Mouse (Mus musculus) hindbrain, embryonic 11.5 days (tissue): Measurements from ENCODE around the gene Nbea. TPM values are rescaled to one million over a fixed set of nuclear protein-coding genes. Genes with fewer than 3 reads are reported as not detected.

ENCODE experiments used
- ATAC-seq: fragments of 200-750 bp; cut with Nextera tagmentation; 2 replicates; pipeline ENCODE4 v1.8.0; 2017; ENCODE audit warnings: mild to moderate bottlenecking, moderate TSS enrichment, moderate library complexity; ENCODE audit not compliant: low FRiP score
- DNase-seq: peaks from one replicate; pipeline ENCODE4 v3.0.0-alpha.2; 2015; ENCODE audit warnings: low spot score
- H3K27ac ChIP-seq: fragments of 300-500 bp; sonication (generic); 2 replicates; pipeline ENCODE4 v1.5.1; 2014; ENCODE audit warnings: mild to moderate bottlenecking, low read depth, low read length
- H3K27me3 ChIP-seq: fragments of 300-500 bp; sonication (generic); 2 replicates; pipeline ENCODE4 v1.6.1; 2014; ENCODE audit warnings: mild to moderate bottlenecking, low read length, moderate library complexity, mixed read lengths; ENCODE audit not compliant: control insufficient read depth, insufficient read depth
- H3K36me3 ChIP-seq: fragments of 300-500 bp; sonication (generic); 2 replicates; pipeline ENCODE4 v1.6.1; 2014; ENCODE audit warnings: mild to moderate bottlenecking, low read length, moderate library complexity, mixed read lengths; ENCODE audit not compliant: control insufficient read depth, insufficient read depth
- H3K4me1 ChIP-seq: fragments of 300-500 bp; sonication (generic); replicated peaks from 2 replicates; pipeline ENCODE4 v1.6.1; 2014; ENCODE audit warnings: low read length, mixed read lengths; ENCODE audit not compliant: control insufficient read depth, insufficient read depth
- H3K4me2 ChIP-seq: fragments of 300-500 bp; sonication (generic); replicated peaks from 2 replicates; pipeline ENCODE4 v1.6.1; 2014; ENCODE audit warnings: mild to moderate bottlenecking, low read depth, low read length
- H3K4me3 ChIP-seq: fragments of 300-500 bp; sonication (generic); 2 replicates; pipeline ENCODE4 v1.5.1; 2014; ENCODE audit warnings: low read depth, low read length
- H3K9ac ChIP-seq: fragments of 300-500 bp; sonication (generic); 2 replicates; pipeline ENCODE4 v1.6.1; 2014; ENCODE audit warnings: low read depth, low read length
- H3K9me3 ChIP-seq: fragments of 300-500 bp; sonication (generic); 2 replicates; pipeline ENCODE4 v1.6.1; 2016; ENCODE audit warnings: low read length; ENCODE audit not compliant: control insufficient read depth
- WGBS: fragments of 180-500 bp; shearing (Covaris S2); extraction: QIAGEN DNeasy Blood & Tissue Kit; methylation state at CpG from one replicate; pipeline ENCODE4 v1.1.7; 2014; 5-methylcytosine and 5-hydroxymethylcytosine counted together
- polyA plus RNA-seq: library from polyadenylated mRNA; unstranded; fragments of >200 nt; fragmentation: Nextera tagmentation; extraction: Ambion mirVana; gene quantifications from 2 replicates; pipeline ENCODE4 v1.2.1, GENCODE M21; 2014

The Nbea gene
- polyA plus RNA-seq, 1 experiment from 2014 or later, result 34.1 TPM

- no peaks in the 10 kb centered on the region for H3K9me3 ChIP-seq
- 85% methylated on average over 2 of the region's 2 CpGs for WGBS
- no peak for ATAC-seq
Observed at GRCm38 (mm10) chr3:55652321-55652720, 531.2 kb downstream of the Nbea start.

DNA sequence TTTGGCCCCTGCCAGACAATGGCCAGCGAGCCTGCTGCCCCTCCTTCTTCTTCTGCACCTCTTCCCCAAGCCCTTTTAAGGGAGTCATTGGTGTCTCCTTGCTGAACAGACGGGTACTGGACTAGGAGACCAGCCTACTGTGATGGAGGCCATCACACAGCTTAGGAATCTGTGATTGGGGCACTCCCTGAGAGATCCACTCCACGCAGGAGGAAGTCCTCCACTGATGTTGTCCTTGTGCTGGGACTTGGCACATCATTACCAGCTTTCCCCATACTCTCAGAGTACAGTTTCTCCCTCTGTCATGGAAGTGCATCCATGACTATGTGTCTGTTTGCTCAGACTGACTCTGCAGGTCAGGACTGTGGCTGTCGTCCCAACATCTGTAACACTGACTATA is 531.6 kb downstream of the Nbea start:
- H3K9me3 ChIP-seq, result no peaks in the 10 kb centered on the region
- no peak overlapping the region for H3K4me3 ChIP-seq
- H3K9ac ChIP-seq, result no peak overlapping the region
- H3K4me2 ChIP-seq, result no peak overlapping the region
- ATAC-seq (no peak), DNase-seq (no peak)
- no peaks in the 10 kb centered on the region for H3K27me3 ChIP-seq
- H3K4me1 ChIP-seq, result no peaks in the 10 kb centered on the region
- H3K27ac ChIP-seq, result no peak overlapping the region
- no peaks in the 10 kb centered on the region for H3K36me3 ChIP-seq
- WGBS, result 86% methylated on average over 4 of the region's 4 CpGs

More at GRCm38 (mm10) chr3:55652321-55652720, 531.2 kb downstream of the Nbea start:
- no peaks in the 10 kb centered on the region for H3K27me3 ChIP-seq
- H3K27ac ChIP-seq, result no peak overlapping the region
- H3K36me3 ChIP-seq, result no peaks in the 10 kb centered on the region
- H3K9ac ChIP-seq, result no peak overlapping the region
- no peak overlapping the region for H3K4me2 ChIP-seq
- H3K4me3 ChIP-seq, result no peak overlapping the region
- H3K4me1 ChIP-seq, result no peaks in the 10 kb centered on the region
- no peak for DNase-seq

DNA sequence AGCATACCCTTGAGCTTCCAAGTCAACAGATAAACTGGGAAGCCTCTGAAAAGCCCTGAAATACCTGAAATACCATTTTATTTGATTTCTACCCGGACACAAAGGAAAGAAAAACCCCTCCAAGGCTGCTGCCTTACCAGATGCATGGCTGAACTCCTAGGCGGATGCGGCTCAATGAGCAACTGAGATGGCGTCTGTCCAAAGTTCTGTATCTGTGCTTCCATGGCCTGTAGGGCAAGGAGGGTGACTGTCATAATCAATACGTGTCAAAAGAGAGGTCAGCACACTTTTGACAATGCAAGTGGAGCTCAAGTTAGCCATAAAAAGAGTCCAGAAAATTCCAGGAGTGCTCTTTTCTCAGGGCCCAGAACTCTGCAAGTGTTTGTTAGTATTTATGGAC is 534.0 kb downstream of the Nbea start:
- WGBS, result 77% methylated on average over 5 of the region's 5 CpGs

GRCm38 (mm10) chr3:55648299-55648698 is 535.2 kb downstream of the Nbea start:
- H3K36me3 ChIP-seq, result peaks cover 1% of the 10 kb centered on the region; the same call in 1 of the 2 replicates
- ATAC-seq, result no peak
- H3K4me1 ChIP-seq, result no peaks in the 10 kb centered on the region
- H3K9me3 ChIP-seq, result no peaks in the 10 kb centered on the region
- no peak overlapping the region for H3K4me3 ChIP-seq
- no peak for DNase-seq
- WGBS, result 82% methylated on average over 4 of the region's 4 CpGs
- no peak overlapping the region for H3K27ac ChIP-seq
- no peaks in the 10 kb centered on the region for H3K27me3 ChIP-seq
- H3K4me2 ChIP-seq, result no peak overlapping the region
- no peak overlapping the region for H3K9ac ChIP-seq

More for the DNA sequence above, 534.0 kb downstream of the Nbea start:
- ATAC-seq, result no peak
- no peaks in the 10 kb centered on the region for H3K9me3 ChIP-seq
- no peak for DNase-seq
- no peak overlapping the region for H3K27ac ChIP-seq
- H3K4me3 ChIP-seq, result no peak overlapping the region
- H3K4me2 ChIP-seq, result no peak overlapping the region
- H3K4me1 ChIP-seq, result no peaks in the 10 kb centered on the region
- no peak overlapping the region for H3K9ac ChIP-seq
- H3K27me3 ChIP-seq, result no peaks in the 10 kb centered on the region
- no peaks in the 10 kb centered on the region for H3K36me3 ChIP-seq

GRCm38 (mm10) chr3:55647176-55647575 is 536.3 kb downstream of the Nbea start:
- H3K9ac ChIP-seq, result no peak overlapping the region
- H3K36me3 ChIP-seq, result peaks cover 4% of the 10 kb centered on the region; the same call in 1 of the 2 replicates
- WGBS, result 77% methylated on average over 6 of the region's 6 CpGs
- H3K27ac ChIP-seq, result no peak overlapping the region
- DNase-seq (no peak), ATAC-seq (no peak)
- no peaks in the 10 kb centered on the region for H3K9me3 ChIP-seq
- H3K4me2 ChIP-seq, result no peak overlapping the region
- no peaks in the 10 kb centered on the region for H3K27me3 ChIP-seq
- no peak overlapping the region for H3K4me3 ChIP-seq
- no peaks in the 10 kb centered on the region for H3K4me1 ChIP-seq

- Histone ChIP-seq H3K4me1 (no peaks in the 10 kb centered on the region), H3K4me3 (no peak overlapping the region), H3K9me3 (no peaks in the 10 kb centered on the region), H3K27ac (no peak overlapping the region), H3K36me3 (peaks cover 4% of the 10 kb centered on the region; the same call in 1 of the 2 replicates), H3K9ac (no peak overlapping the region), H3K27me3 (no peaks in the 10 kb centered on the region), H3K4me2 (no peak overlapping the region)
- DNase-seq (no peak), ATAC-seq (no peak)
- 91% methylated on average over 3 of the region's 3 CpGs for WGBS
Observed at GRCm38 (mm10) chr3:55646437-55646836, 537.1 kb downstream of the Nbea start.

DNA sequence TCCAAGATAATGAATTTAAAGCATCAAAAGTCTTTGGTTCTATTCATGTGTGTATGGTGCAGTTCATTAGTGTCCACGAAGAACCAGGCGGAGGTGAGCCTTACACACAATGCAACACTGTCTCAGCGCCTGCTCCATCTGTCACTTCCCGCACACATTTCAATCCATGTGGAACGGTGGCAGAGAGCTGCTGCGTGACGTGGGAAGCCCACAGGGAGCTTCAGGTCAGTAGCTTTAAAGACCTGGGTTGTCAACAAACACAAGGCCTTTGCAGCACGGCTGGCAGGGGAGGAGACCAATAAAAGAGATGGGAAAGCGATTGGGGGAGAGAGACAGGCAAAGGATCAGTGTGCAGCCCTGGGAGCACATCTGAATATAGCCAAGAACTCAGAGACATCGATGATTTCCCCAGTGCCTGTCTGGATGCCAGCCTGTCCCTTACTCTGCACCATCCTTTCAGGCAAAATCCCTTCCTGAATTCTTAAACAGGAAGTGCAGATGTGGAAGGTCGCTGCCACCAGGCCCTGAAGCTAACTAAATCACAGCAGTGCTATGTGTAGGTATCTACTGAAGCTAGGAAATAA is 539.4 kb downstream of the Nbea start:
- H3K9ac ChIP-seq, result no peak overlapping the region
- H3K27me3 ChIP-seq, result no peaks in the 10 kb centered on the region
- H3K4me1 ChIP-seq, result no peaks in the 10 kb centered on the region
- ATAC-seq, result peak; percentile 68
- H3K36me3 ChIP-seq, result peaks cover 4% of the 10 kb centered on the region; the same call in 1 of the 2 replicates
- DNase-seq, result peak; percentile 37
- H3K4me2 ChIP-seq, result no peak overlapping the region
- H3K9me3 ChIP-seq, result no peaks in the 10 kb centered on the region
- no peak overlapping the region for H3K4me3 ChIP-seq
- H3K27ac ChIP-seq, result peak overlapping the region; percentile 19; the same call in 1 of the 2 replicates
- WGBS, result 56% methylated on average over 11 of the region's 11 CpGs

- H3K4me1 ChIP-seq, result no peaks in the 10 kb centered on the region
- H3K27ac ChIP-seq, result no peak overlapping the region
- no peak overlapping the region for H3K4me3 ChIP-seq
- H3K9ac ChIP-seq, result no peak overlapping the region
- WGBS, result 75% methylated on average over 7 of the region's 7 CpGs
- H3K36me3 ChIP-seq, result no peaks in the 10 kb centered on the region
- peak; percentile 52 for ATAC-seq
- H3K9me3 ChIP-seq, result no peaks in the 10 kb centered on the region
- no peaks in the 10 kb centered on the region for H3K27me3 ChIP-seq
- no peak overlapping the region for H3K4me2 ChIP-seq
- DNase-seq, result peak; percentile 40
Observed at GRCm38 (mm10) chr3:55637660-55638059, 545.8 kb downstream of the Nbea start.

DNA sequence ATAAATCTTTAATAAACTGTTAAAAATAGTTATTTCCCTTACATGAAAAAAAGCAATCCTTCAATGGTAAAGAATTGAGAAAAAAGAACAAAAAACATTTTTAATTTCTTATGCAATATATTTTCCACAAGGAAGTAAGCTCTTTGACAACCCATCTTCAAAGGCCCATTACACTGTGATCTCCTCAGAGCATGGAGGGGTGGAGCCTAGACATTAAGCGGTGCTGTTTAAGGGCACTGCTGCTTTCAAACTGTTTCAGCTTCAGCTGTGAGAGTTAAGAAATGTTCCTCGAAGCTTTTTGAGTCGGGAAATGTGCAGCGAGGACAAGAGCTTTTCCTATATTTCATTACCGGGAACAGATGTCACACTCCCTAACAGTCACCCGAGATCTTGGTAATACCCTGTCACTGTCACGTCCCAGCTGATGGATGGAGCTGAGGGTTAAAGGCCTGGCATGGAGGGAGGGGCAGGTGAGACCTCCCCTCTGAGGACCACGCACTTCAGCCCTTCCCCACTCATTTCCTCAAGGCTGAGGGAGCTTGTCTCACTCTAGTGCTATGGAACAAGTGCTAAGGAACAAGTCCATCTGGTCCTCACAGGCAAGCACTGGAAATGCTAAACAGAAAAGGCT is 547.8 kb downstream of the Nbea start:
- H3K9ac ChIP-seq, result no peak overlapping the region
- 0 out of 2 replicates have a peak overlapping the region, but pooled peaks have one; percentile 36 for H3K27ac ChIP-seq
- DNase-seq (peak; percentile 19), ATAC-seq (peak; percentile 40)
- no peak overlapping the region for H3K4me3 ChIP-seq
- H3K4me2 ChIP-seq, result no peak overlapping the region
- WGBS, result 48% methylated on average over 8 of the region's 8 CpGs
- no peaks in the 10 kb centered on the region for H3K4me1 ChIP-seq
- H3K36me3 ChIP-seq, result no peaks in the 10 kb centered on the region
- no peaks in the 10 kb centered on the region for H3K9me3 ChIP-seq
- H3K27me3 ChIP-seq, result no peaks in the 10 kb centered on the region
